Mouse (Mus musculus): ENCODE data around the gene Gys2.

The Gys2 gene

GRCm38 (mm10) chr6:142455314-142455996 lies 17.5 kb downstream of the Gys2 start:
- no peak for DNase-seq (ENCODE audit: low spot score)

- DNase-seq (ENCODE audit: low spot score) = no peak
Observed at GRCm38 (mm10) chr6:142453311-142453710, 19.6 kb downstream of the Gys2 start.

GRCm38 (mm10) chr6:142451381-142451780 lies 21.5 kb downstream of the Gys2 start:
- DNase-seq (ENCODE audit: low spot score) = no peak

GRCm38 (mm10) chr6:142429072-142429471 lies 43.8 kb downstream of the Gys2 start:
- DNase-seq (ENCODE audit: low spot score) = no peak

- no peak for DNase-seq (ENCODE audit: low spot score)
Observed at GRCm38 (mm10) chr6:142424976-142425375, 47.9 kb downstream of the Gys2 start.

GRCm38 (mm10) chr6:142414597-142414996 lies 58.3 kb downstream of the Gys2 start:
- no peak for DNase-seq (ENCODE audit: low spot score)

- DNase-seq (ENCODE audit: low spot score) = no peak
Observed at GRCm38 (mm10) chr6:142413845-142414244, 59.1 kb downstream of the Gys2 start.

- no peak for DNase-seq (ENCODE audit: low spot score)
Observed at GRCm38 (mm10) chr6:142412906-142413491, 59.9 kb downstream of the Gys2 start, which contains the start of gene Spx. Gene Spx, plus strand, starts transcription at chr6:142413441.

- DNase-seq (ENCODE audit: low spot score) = no peak
Observed at GRCm38 (mm10) chr6:142411140-142411539, 61.8 kb downstream of the Gys2 start.

GRCm38 (mm10) chr6:142395756-142396155 lies 77.2 kb downstream of the Gys2 start:
- no peak for DNase-seq (ENCODE audit: low spot score)

- no peak for DNase-seq (ENCODE audit: low spot score)
Observed at GRCm38 (mm10) chr6:142394669-142395068, 78.2 kb downstream of the Gys2 start.

GRCm38 (mm10) chr6:142392312-142392711 lies 80.6 kb downstream of the Gys2 start:
- no peak for DNase-seq (ENCODE audit: low spot score)

- no peak for DNase-seq (ENCODE audit: low spot score)
Observed at GRCm38 (mm10) chr6:142389101-142389500, 83.8 kb downstream of the Gys2 start.

GRCm38 (mm10) chr6:142387755-142388271 lies 85.1 kb downstream of the Gys2 start:
- no peak for DNase-seq (ENCODE audit: low spot score)

- peak; percentile 99 for DNase-seq (ENCODE audit: low spot score)
Observed at GRCm38 (mm10) chr6:142387011-142387754, 85.7 kb downstream of the Gys2 start, which contains the start of the genes Recql and Golt1b. Gene Recql, minus strand, starts transcription at chr6:142387087. Gene Golt1b, plus strand, starts transcription at chr6:142387221.

- DNase-seq (ENCODE audit: low spot score) = no peak
Observed at GRCm38 (mm10) chr6:142386285-142387010, 86.5 kb downstream of the Gys2 start.

- no peak for DNase-seq (ENCODE audit: low spot score)
Observed at GRCm38 (mm10) chr6:142384521-142384920, 88.4 kb downstream of the Gys2 start.

GRCm38 (mm10) chr6:142381615-142382014 lies 91.3 kb downstream of the Gys2 start:
- DNase-seq (ENCODE audit: low spot score) = no peak

- no peak for DNase-seq (ENCODE audit: low spot score)
Observed at GRCm38 (mm10) chr6:142379961-142380360, 92.9 kb downstream of the Gys2 start.

GRCm38 (mm10) chr6:142378576-142379330 lies 94.2 kb downstream of the Gys2 start:
- no peak for DNase-seq (ENCODE audit: low spot score)

- DNase-seq (ENCODE audit: low spot score) = no peak
Observed at GRCm38 (mm10) chr6:142377081-142377480, 95.8 kb downstream of the Gys2 start.

Data from ovary, postnatal 10 days (tissue).